Mouse (Mus musculus) hindbrain, embryonic 13.5 days (tissue): ENCODE measurements around the gene Tmprss12. TPM values are rescaled to one million over a fixed set of nuclear protein-coding genes. Genes with fewer than 3 reads are reported as not detected.
"Not testable (repeated sequence)": the region's sequence is repeated elsewhere in the genome, so short reads cannot be mapped to it uniquely, and the experiment has no call there.

ENCODE experiments used
- ATAC-seq: fragments of 200-750 bp; cut with Nextera tagmentation; 2 replicates; pipeline ENCODE4 v1.8.0; 2017; ENCODE audit warnings: moderate TSS enrichment; ENCODE audit not compliant: low FRiP score
- H3K27ac ChIP-seq: fragments of 300-500 bp; sonication (generic); 2 replicates; pipeline ENCODE4 v1.5.1; 2015; ENCODE audit warnings: inconsistent platforms, mild to moderate bottlenecking, moderate library complexity
- H3K27me3 ChIP-seq: fragments of 300-500 bp; sonication (generic); 2 replicates; pipeline ENCODE4 v1.6.1; 2015; ENCODE audit warnings: mild to moderate bottlenecking, inconsistent platforms
- H3K36me3 ChIP-seq: fragments of 300-500 bp; sonication (generic); 2 replicates; pipeline ENCODE4 v1.6.1; 2015; ENCODE audit warnings: mild to moderate bottlenecking, inconsistent platforms
- H3K4me1 ChIP-seq: fragments of 300-500 bp; sonication (generic); replicated peaks from 2 replicates; pipeline ENCODE4 v1.6.1; 2015; ENCODE audit warnings: inconsistent platforms
- H3K4me2 ChIP-seq: fragments of 300-500 bp; sonication (generic); 2 replicates; pipeline ENCODE4 v1.6.1; 2015; ENCODE audit warnings: inconsistent platforms, mild to moderate bottlenecking, moderate library complexity
- H3K4me3 ChIP-seq: fragments of 300-500 bp; sonication (generic); 2 replicates; pipeline ENCODE4 v1.5.1; 2015; ENCODE audit warnings: mild to moderate bottlenecking, inconsistent platforms
- H3K9ac ChIP-seq: fragments of 300-500 bp; sonication (generic); 2 replicates; pipeline ENCODE4 v1.6.1; 2015; ENCODE audit warnings: mild to moderate bottlenecking, inconsistent platforms
- H3K9me3 ChIP-seq: fragments of 300-500 bp; sonication (generic); 2 replicates; pipeline ENCODE4 v1.6.1; 2016; ENCODE audit warnings: inconsistent platforms
- WGBS: fragments of 180-500 bp; shearing (Covaris S2); methylation state at CpG from one replicate; pipeline ENCODE4 v1.1.7; 2015; 5-methylcytosine and 5-hydroxymethylcytosine counted together
- polyA plus RNA-seq: library from polyadenylated mRNA; unstranded; fragments of >200 nt; fragmentation: Nextera tagmentation; extraction: Ambion mirVana; gene quantifications from 2 replicates; pipeline ENCODE4 v1.2.1, GENCODE M21; 2015

The Tmprss12 gene
- polyA plus RNA-seq, 1 experiment from 2014 or later, result not detected

- no peak for ATAC-seq
- Histone ChIP-seq H3K4me2 (no peak overlapping the region), H3K27me3 (no peaks in the 10 kb centered on the region), H3K9me3 (0 out of 2 replicates have a peak, but pooled peaks cover 3% of the 10 kb centered on the region), H3K27ac (no peak overlapping the region), H3K4me1 (no peaks in the 10 kb centered on the region), H3K36me3 (no peaks in the 10 kb centered on the region), H3K9ac (no peak overlapping the region), H3K4me3 (no peak overlapping the region)
- 95% methylated on average over 3 of the region's 3 CpGs for WGBS
Measured at GRCm38 (mm10) chr15:100277586-100277985, 3.1 kb upstream of the Tmprss12 start.

DNA sequence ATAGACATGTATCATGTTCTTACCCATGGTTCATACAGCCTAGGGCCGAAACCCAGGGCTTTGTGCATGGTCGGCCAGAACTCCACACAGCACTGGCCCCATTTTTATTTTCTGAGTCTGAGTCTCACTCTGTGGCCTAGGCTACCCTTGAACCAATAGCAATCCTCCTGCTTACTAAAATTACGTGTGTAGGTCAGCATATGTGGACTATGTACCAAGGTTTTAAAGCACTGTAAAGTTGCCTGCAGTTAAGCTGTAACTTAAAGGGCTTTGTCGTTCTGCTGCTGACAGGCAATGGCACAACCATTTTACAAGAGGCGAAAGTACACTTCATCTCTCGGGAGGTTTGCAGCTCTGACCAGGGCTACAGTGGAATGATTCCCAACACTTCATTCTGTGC is 8.3 kb downstream of the Tmprss12 start:
- Histone ChIP-seq H3K9ac (no peak overlapping the region), H3K4me1 (no peaks in the 10 kb centered on the region), H3K27me3 (no peaks in the 10 kb centered on the region), H3K36me3 (no peaks in the 10 kb centered on the region), H3K4me2 (no peak overlapping the region), H3K27ac (no peak overlapping the region), H3K4me3 (no peak overlapping the region), H3K9me3 (no peaks in the 10 kb centered on the region)
- ATAC-seq, result no peak
- 90% methylated on average over 6 of the region's 6 CpGs for WGBS

GRCm38 (mm10) chr15:100290858-100291257 is 10.2 kb downstream of the Tmprss12 start:
- no peak overlapping the region for H3K4me2 ChIP-seq
- no peaks in the 10 kb centered on the region for H3K36me3 ChIP-seq
- no peak overlapping the region for H3K27ac ChIP-seq
- no peak for ATAC-seq
- no peaks in the 10 kb centered on the region for H3K27me3 ChIP-seq
- no peaks in the 10 kb centered on the region for H3K9me3 ChIP-seq
- no peaks in the 10 kb centered on the region for H3K4me1 ChIP-seq
- no peak overlapping the region for H3K4me3 ChIP-seq
- H3K9ac ChIP-seq, result no peak overlapping the region
- WGBS, result 64% methylated on average over 5 of the region's 5 CpGs

- Histone ChIP-seq H3K36me3 (no peaks in the 10 kb centered on the region), H3K27me3 (no peaks in the 10 kb centered on the region), H3K27ac (no peak overlapping the region), H3K4me3 (no peak overlapping the region), H3K4me1 (no peaks in the 10 kb centered on the region), H3K9me3 (no peaks in the 10 kb centered on the region), H3K4me2 (no peak overlapping the region), H3K9ac (no peak overlapping the region)
- ATAC-seq, result no peak
- 57% methylated on average over 7 of the region's 7 CpGs for WGBS
Measured at GRCm38 (mm10) chr15:100292326-100292725, 11.7 kb downstream of the Tmprss12 start.

DNA sequence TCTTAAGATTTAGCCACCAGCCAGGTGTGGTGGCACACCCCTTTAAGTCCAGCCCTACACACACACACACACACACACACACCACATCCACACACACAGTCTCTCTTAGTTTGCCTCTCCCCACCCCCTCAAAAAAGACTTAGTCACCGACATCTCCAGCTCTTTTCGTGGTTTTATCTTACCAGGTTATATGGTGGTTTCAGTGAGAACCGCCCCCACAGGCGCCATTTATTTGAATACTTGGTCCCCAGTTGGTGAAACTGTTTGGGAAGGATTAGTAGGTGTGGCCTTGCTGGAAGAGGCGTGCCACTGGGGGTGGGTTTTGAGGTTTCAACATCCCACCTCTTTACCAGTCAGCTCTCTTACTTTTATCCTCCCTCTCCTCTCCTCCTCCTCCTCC is 17.2 kb downstream of the Tmprss12 start:
- Histone ChIP-seq H3K36me3 (no peaks in the 10 kb centered on the region), H3K9ac (no peak overlapping the region), H3K9me3 (no peaks in the 10 kb centered on the region), H3K4me3 (no peak overlapping the region), H3K4me1 (no peaks in the 10 kb centered on the region), H3K27ac (no peak overlapping the region), H3K4me2 (no peak overlapping the region), H3K27me3 (no peaks in the 10 kb centered on the region)
- WGBS, result 89% methylated on average over 5 of the region's 5 CpGs
- no peak for ATAC-seq

- H3K27ac ChIP-seq, result no peak overlapping the region
Measured at GRCm38 (mm10) chr15:100300499-100300898, 19.9 kb downstream of the Tmprss12 start.

GRCm38 (mm10) chr15:100301556-100301955 is 20.9 kb downstream of the Tmprss12 start:
- Histone ChIP-seq H3K27ac (no peak overlapping the region), H3K9me3 (no peaks in the 10 kb centered on the region), H3K4me1 (peaks cover 14% of the 10 kb centered on the region), H3K27me3 (no peaks in the 10 kb centered on the region), H3K36me3 (no peaks in the 10 kb centered on the region), H3K4me2 (no peak overlapping the region), H3K9ac (no peak overlapping the region), H3K4me3 (no peak overlapping the region)
- WGBS, result 58% methylated on average over 15 of the region's 15 CpGs
- ATAC-seq, result no peak

More at GRCm38 (mm10) chr15:100300499-100300898, 19.9 kb downstream of the Tmprss12 start:
- no peak overlapping the region for H3K4me2 ChIP-seq
- no peaks in the 10 kb centered on the region for H3K27me3 ChIP-seq
- 76% methylated on average over 6 of the region's 6 CpGs for WGBS
- peaks cover 11% of the 10 kb centered on the region for H3K4me1 ChIP-seq
- ATAC-seq, result no peak
- no peaks in the 10 kb centered on the region for H3K36me3 ChIP-seq
- H3K9me3 ChIP-seq, result no peaks in the 10 kb centered on the region
- no peak overlapping the region for H3K9ac ChIP-seq
- H3K4me3 ChIP-seq, result no peak overlapping the region

GRCm38 (mm10) chr15:100303428-100304018 is 22.9 kb downstream of the Tmprss12 start:
- 53% methylated on average over 8 of the region's 8 CpGs for WGBS
- Histone ChIP-seq H3K27me3 (no peaks in the 10 kb centered on the region), H3K36me3 (no peaks in the 10 kb centered on the region), H3K9me3 (no peaks in the 10 kb centered on the region), H3K27ac (peak overlapping the region; percentile 91; the same call in 1 of the 2 replicates), H3K9ac (peak overlapping the region; percentile 80; the same call in 1 of the 2 replicates), H3K4me3 (peak overlapping the region; percentile 52), H3K4me2 (peak overlapping the region; percentile 72), H3K4me1 (peaks cover 17% of the 10 kb centered on the region)
- no peak for ATAC-seq

DNA sequence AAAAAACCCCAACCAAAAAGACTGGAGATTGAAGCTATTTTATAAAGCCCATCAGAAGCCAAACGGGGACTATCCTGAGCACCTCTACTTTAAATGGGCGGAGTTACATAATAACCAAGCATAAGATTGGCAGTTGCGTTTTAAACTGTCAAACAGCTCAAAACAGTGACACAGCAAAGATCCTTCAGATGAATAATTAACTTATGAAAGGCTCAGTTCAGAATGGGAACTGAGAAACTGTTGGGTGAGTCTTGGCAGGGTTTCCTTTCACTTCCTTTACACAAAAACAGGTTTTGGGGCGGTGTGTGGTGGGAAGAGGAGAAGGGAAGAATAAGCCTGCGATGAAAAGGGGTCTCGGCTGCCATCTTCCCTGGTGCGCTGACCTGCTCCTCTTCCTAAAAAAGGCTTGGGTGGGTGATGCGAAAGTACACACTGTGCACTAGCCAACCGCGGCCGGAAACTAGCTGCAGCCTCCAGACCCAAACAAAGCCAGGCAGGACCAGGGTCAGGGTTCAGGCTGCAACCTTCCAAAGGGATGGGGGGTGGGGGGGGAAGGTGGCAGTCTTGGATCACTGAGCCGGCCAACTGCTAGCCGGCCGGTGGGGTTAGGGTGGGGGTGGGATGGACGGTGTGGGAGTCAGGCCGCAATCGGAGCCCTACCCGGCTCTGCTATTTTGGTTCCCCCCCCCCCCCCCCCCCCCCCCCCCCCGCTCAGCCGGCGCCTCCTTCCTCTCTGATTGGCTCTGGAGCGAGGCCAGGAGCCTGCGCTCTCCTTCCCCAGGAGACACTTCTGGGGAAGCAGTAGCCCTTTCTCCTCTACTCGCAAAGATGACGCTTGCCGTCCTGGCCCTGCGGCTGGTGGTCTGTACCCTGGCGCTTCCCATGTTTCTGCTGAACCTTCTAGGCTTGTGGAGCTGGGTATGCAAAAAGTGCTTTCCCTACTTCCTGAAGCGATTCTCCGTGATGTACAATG is 23.7 kb downstream of the Tmprss12 start, which contains the start of gene Mettl7a1:
Gene Mettl7a1, plus strand, starts transcription at position 122 of the 973 bp plus-strand sequence.
- H3K4me3 ChIP-seq, result peak within 1 kb of the TSS; percentile 52
- 4% methylated on average over 19 of the region's 30 CpGs for WGBS
- peak within 1 kb of the TSS; percentile 72 for H3K4me2 ChIP-seq
- no peaks in the 10 kb centered on the region for H3K9me3 ChIP-seq
- no peaks in the 10 kb centered on the region for H3K36me3 ChIP-seq
- H3K9ac ChIP-seq, result peak within 1 kb of the TSS; percentile 80
- peak; percentile 88 for ATAC-seq
- H3K27ac ChIP-seq, result peak within 1 kb of the TSS; percentile 91
- H3K27me3 ChIP-seq, result no peaks in the 10 kb centered on the region
- peaks cover 18% of the 10 kb centered on the region for H3K4me1 ChIP-seq

GRCm38 (mm10) chr15:100306201-100306600 is 25.6 kb downstream of the Tmprss12 start:
- WGBS, result 84% methylated on average over 2 of the region's 2 CpGs
- H3K4me3 ChIP-seq, result no peak overlapping the region
- no peak overlapping the region for H3K27ac ChIP-seq
- H3K9me3 ChIP-seq, result no peaks in the 10 kb centered on the region
- no peaks in the 10 kb centered on the region for H3K36me3 ChIP-seq
- no peak overlapping the region for H3K4me2 ChIP-seq
- H3K27me3 ChIP-seq, result no peaks in the 10 kb centered on the region
- peaks cover 18% of the 10 kb centered on the region for H3K4me1 ChIP-seq
- H3K9ac ChIP-seq, result no peak overlapping the region
- ATAC-seq, result no peak

GRCm38 (mm10) chr15:100307438-100308096 is 26.9 kb downstream of the Tmprss12 start:
- H3K27ac ChIP-seq, H3K36me3 ChIP-seq, ATAC-seq, H3K4me3 ChIP-seq, H3K9me3 ChIP-seq, H3K9ac ChIP-seq, H3K27me3 ChIP-seq, H3K4me2 ChIP-seq: not testable (repeated sequence)
- 46% methylated on average over 8 of the region's 11 CpGs for WGBS
- H3K4me1 ChIP-seq, result peaks cover 18% of the 10 kb centered on the region

DNA sequence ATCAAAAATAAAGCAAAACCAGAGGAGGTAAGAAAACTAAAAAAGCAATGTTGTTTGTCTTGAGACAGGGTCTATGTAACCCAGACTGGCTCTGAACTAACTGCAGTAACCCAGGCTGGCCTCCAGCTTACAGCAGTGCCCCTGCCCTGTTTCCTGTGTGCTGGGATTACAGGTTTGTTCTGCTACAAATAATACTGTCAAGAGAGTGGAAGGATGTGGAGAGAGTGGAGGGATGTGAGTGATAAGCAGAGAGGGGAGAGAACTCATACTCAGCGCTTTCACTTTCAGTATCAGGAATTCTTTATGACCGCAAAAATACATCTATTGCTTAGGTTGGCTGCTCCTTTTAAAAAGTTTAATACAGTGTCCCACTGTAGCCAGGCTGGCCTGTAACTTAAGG is 31.7 kb downstream of the Tmprss12 start:
- H3K4me3 ChIP-seq, result no peak overlapping the region
- H3K9me3 ChIP-seq, result no peaks in the 10 kb centered on the region
- no peak for ATAC-seq
- 92% methylated on average over 2 of the region's 2 CpGs for WGBS
- H3K4me2 ChIP-seq, result no peak overlapping the region
- no peaks in the 10 kb centered on the region for H3K27me3 ChIP-seq
- no peak overlapping the region for H3K27ac ChIP-seq
- H3K36me3 ChIP-seq, result peaks cover 9% of the 10 kb centered on the region
- H3K9ac ChIP-seq, result no peak overlapping the region
- 0 out of 2 replicates have a peak, but pooled peaks cover 4% of the 10 kb centered on the region for H3K4me1 ChIP-seq
